Mouse (Mus musculus) brain, embryonic 14.5 days (tissue): Measurements from ENCODE around the gene Gm6803. TPM values are rescaled to one million over a fixed set of nuclear protein-coding genes. Genes with fewer than 3 reads are reported as not detected.
A peak's percentile ranks its signal among the peaks of the same experiment; 100 is the strongest.
"Not testable (repeated sequence)": the region's sequence is repeated elsewhere in the genome, so short reads cannot be mapped to it uniquely, and the experiment has no call there.

Experiments used
- DNase-seq: peaks from one replicate; pipeline ENCODE4 v3.0.0-alpha.2; 2011; ENCODE audit warnings: low read depth
- polyA plus RNA-seq: library from polyadenylated mRNA; depleted of rRNA; stranded (reverse); fragments of >200 nt; gene quantifications from 2 replicates; pipeline ENCODE4 v1.2.3, GENCODE M21; 2012; rRNA removed

Gene Gm6803
- not detected in 2 replicates for polyA plus RNA-seq

DNA sequence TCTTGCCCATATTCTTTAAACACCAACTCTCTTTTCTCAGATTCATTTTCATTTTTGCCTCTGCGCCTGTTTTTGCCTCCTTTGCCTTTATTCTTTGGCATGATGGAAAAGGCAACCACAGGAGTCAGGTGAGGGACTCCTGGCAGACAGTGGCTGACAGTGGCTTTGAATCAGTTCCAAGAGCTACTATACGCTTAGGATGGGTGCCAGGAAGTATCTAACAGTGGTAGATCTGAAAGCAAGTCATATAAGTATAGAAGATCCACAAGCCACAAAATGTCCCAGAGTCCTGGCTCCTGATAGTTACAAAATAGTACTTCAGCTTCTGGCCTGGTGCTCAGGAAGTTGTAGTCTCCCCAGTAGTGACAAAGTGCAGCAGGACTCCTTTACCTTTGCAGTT is at the start of gene Gm6803:
TSS of gene Gm6803 (minus strand) at position 101 of the 400 bp plus-strand sequence.
- not testable (repeated sequence) for DNase-seq

DNA sequence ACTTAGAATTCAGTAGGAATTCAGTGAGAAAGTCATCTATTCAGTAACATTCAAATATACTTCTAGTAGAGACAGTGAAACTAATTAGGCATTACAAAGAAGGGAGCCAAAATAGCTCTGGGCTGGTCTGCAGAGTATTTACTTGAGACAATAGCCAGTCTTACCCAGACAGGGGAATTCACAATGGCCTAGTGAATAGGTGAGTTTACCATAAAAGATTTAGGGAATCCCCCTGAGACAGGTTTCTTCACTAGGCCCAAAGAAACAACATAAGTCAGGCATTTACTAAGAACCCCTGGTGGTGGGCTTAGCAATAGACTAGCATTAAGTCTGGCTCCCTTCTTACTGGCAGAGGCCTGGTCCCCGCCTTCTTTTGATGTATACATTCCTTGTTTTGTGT is 26.7 kb upstream of the Gm6803 start:
- not testable (repeated sequence) for DNase-seq

GRCm38 (mm10) chr12:88039703-88040102 is 21.1 kb upstream of the Gm6803 start:
- not testable (repeated sequence) for DNase-seq

DNA sequence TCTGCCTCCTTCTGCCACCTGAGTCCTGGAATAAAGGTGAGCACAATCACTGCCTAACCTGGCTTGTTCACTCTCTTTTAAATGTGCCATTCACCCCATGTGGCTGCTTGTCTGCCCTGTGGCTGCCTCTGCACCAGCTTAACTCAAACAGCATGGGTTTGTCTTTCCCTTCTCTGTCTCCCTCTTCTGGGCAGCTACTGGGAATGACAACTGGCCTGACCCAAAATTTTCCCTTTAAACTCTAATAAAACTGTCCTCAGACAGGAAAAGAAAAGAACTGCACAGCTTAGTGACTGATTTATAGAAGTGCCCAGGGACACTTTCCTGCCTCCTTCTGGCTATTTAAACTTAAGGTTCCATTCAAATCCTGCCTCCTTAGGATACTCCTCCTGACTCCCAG is 20.5 kb upstream of the Gm6803 start:
- not testable (repeated sequence) for DNase-seq

DNA sequence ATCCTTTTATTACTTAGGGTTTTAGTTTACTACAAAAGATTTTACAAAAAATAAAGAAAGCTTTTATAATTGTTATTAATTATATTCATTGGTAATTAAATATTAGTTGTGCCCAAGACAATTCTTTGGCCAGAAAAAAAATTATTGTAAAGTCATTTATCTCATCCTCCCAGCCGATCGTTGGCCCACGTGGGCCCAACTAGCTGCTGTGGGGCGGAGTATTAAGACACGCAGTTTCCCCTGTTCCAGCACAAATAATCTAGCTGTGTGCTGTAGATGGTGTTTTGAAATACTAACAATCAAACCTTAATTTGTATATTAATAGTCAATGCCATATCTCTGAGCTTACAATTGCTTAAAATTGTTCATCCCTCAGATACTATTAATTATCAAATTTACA is 13.7 kb upstream of the Gm6803 start:
- not testable (repeated sequence) for DNase-seq

DNA sequence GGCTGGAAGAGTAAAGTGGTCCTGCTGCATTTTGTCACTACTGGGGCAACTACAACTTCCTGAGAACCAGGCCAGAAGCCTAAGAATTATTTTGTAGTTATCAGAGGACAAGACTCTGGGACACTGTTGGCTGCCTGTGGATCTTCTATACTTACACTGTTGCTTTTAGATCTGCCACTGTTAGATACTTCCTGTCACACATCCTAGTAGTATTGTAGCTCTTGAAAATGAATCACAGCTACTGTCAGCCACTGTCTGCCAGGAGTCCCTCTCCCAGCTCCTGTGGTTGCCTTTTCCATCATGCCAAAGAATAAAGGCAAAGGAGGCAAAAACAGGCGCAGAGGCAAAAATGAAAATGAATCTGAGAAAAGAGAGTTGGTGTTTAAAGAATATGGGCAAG is 8.1 kb upstream of the Gm6803 start, which contains the start of gene Gm2056:
TSS of gene Gm2056 (plus strand) at position 301 of the 400 bp plus-strand sequence.
- DNase-seq: not testable (repeated sequence)

DNA sequence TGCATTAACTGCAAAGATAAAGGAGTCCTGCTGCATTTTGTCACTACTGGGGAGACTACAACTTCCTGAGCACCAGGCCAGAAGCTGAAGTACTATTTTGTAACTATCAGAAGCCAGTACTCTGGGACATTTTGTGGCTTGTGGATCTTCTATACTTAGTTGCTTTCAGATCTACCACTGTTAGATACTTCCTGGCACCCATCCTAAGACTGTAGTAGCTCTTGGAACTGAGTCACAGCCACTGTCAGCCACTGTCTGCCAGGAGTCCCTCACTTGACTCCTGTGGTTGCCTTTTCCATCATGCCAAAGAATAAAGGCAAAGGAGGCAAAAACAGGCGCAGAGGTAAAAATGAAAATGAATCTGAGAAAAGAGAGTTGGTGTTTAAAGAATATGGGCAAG is 7.0 kb downstream of the Gm6803 start, which contains the start of gene Gm2075:
TSS of gene Gm2075 (plus strand) at position 301 of the 400 bp plus-strand sequence.
- DNase-seq: not testable (repeated sequence)

DNA sequence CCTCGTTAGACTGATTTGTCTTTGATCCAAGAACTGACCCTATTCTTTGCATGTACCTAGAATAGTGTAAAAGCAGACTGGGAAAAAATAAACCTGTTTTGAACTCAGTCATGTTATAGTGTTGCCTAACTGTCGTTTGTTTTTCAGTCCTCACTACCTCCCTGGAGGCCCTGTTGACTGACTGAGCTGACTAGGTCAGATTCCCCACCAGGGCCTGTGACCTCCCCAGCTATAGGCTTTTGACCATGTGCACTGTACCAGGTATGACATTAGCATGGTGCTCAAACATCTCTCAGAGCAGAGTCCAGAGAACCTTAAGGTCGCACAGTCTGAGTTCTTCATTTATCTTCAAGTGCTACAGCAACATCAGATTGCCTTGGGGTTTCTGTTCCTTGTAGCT is 14.5 kb downstream of the Gm6803 start:
- DNase-seq: not testable (repeated sequence)

GRCm38 (mm10) chr12:87984000-87984399 is 34.6 kb downstream of the Gm6803 start:
- peak; percentile 2 for DNase-seq

Other genes starting within 250 kb of the Gm6803 start
- gene Gm21319, start 243.0 kb downstream of the Gm6803 start, polyA plus RNA-seq: not detected in 2 replicates
- not detected in 2 replicates for gene Gm21936, start 223.3 kb downstream of the Gm6803 start, polyA plus RNA-seq
- gene BB287469, start 202.2 kb downstream of the Gm6803 start, polyA plus RNA-seq: not detected in 2 replicates
- not detected in 2 replicates for gene Gm2001, start 176.4 kb downstream of the Gm6803 start, polyA plus RNA-seq
- not detected in 2 replicates for gene Gm2016, start 144.7 kb downstream of the Gm6803 start, polyA plus RNA-seq
- not detected in 2 replicates for gene Gm2022, start 123.4 kb downstream of the Gm6803 start, polyA plus RNA-seq
- gene Gm2035, start 98.9 kb downstream of the Gm6803 start, polyA plus RNA-seq: not detected in 2 replicates
- not detected in 2 replicates for gene Gm2042, start 64.7 kb downstream of the Gm6803 start, polyA plus RNA-seq
- not detected in 2 replicates for gene Gm2075, start 6.9 kb downstream of the Gm6803 start, polyA plus RNA-seq
- not detected in 2 replicates for gene Gm2056, start 8.2 kb upstream of the Gm6803 start, polyA plus RNA-seq
- not detected in 2 replicates for gene Gm16368, start 64.9 kb upstream of the Gm6803 start, polyA plus RNA-seq
- gene Gm10436, start 163.3 kb upstream of the Gm6803 start, polyA plus RNA-seq: not detected in 2 replicates
- not detected in 2 replicates for gene Gm8332, start 231.3 kb upstream of the Gm6803 start, polyA plus RNA-seq